Mouse (Mus musculus): ENCODE results near the gene Plac9a. TPM values are rescaled to one million over a fixed set of nuclear protein-coding genes. Genes with fewer than 3 reads are reported as not detected.

The Plac9a gene
- polyA plus RNA-seq, 1 experiment from 2014 or later: not detected

GRCm38 (mm10) chr14:25867834-25868233, 35.1 kb downstream of the Plac9a start:
- no peak for ATAC-seq
- Histone ChIP-seq H3K9ac (ENCODE audit: low read length) (no peak overlapping the region), H3K27me3 (replicated peaks; ENCODE audit: control insufficient read depth, insufficient read depth, low read length) (no peaks in the 10 kb centered on the region), H3K36me3 (ENCODE audit: control insufficient read depth, insufficient read depth, low read length) (no peaks in the 10 kb centered on the region), H3K9me3 (replicated peaks; ENCODE audit: control insufficient read depth, low read length) (no peaks in the 10 kb centered on the region), H3K4me2 (ENCODE audit: low read length) (no peak overlapping the region), H3K4me1 (ENCODE audit: control insufficient read depth, insufficient read depth, low read length) (peaks cover 6% of the 10 kb centered on the region; the same call in 1 of the 2 replicates), H3K27ac (ENCODE audit: low read depth, low read length) (no peak overlapping the region), H3K4me3 (ENCODE audit: low read depth, low read length) (no peak overlapping the region)
- WGBS: 77% methylated on average over 6 of the region's 6 CpGs
- no peak for DNase-seq (ENCODE audit: low spot score)

GRCm38 (mm10) chr14:25866832-25867231, 36.1 kb downstream of the Plac9a start:
- WGBS: 86% methylated on average over 11 of the region's 11 CpGs

DNA sequence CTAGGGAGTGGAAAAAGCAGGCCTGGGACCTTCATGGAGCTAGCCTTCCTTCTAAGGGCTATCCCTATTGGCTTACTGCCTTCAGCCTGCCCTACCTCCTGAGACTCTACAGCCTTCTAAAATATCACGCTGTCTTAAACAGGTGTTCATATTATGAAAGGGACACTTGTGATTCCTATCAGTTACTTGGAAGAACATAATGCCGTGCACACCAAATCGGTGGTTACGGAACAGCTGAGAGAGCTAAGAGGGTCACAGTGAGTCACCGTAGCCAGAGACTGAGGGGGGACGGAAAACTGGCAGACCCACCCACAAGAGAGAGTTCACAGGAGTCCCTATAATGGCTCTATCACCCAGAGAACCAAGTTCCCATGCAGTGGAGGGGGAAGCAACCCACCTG, 36.5 kb downstream of the Plac9a start:
- 91% methylated on average over 6 of the region's 6 CpGs for WGBS
- ATAC-seq: no peak
- Histone ChIP-seq H3K9me3 (replicated peaks; ENCODE audit: control insufficient read depth, low read length) (no peaks in the 10 kb centered on the region), H3K4me1 (ENCODE audit: control insufficient read depth, insufficient read depth, low read length) (no peaks in the 10 kb centered on the region), H3K36me3 (ENCODE audit: control insufficient read depth, insufficient read depth, low read length) (no peaks in the 10 kb centered on the region), H3K9ac (ENCODE audit: low read length) (no peak overlapping the region), H3K27me3 (replicated peaks; ENCODE audit: control insufficient read depth, insufficient read depth, low read length) (no peaks in the 10 kb centered on the region), H3K4me2 (ENCODE audit: low read length) (no peak overlapping the region), H3K4me3 (ENCODE audit: low read depth, low read length) (no peak overlapping the region), H3K27ac (ENCODE audit: low read depth, low read length) (no peak overlapping the region)
- DNase-seq (ENCODE audit: low spot score): no peak

More at GRCm38 (mm10) chr14:25866832-25867231, 36.1 kb downstream of the Plac9a start:
- H3K36me3 ChIP-seq (ENCODE audit: control insufficient read depth, insufficient read depth, low read length): no peaks in the 10 kb centered on the region
- no peak overlapping the region for H3K4me2 ChIP-seq (ENCODE audit: low read length)
- no peaks in the 10 kb centered on the region for H3K27me3 ChIP-seq (replicated peaks; ENCODE audit: control insufficient read depth, insufficient read depth, low read length)
- H3K4me3 ChIP-seq (ENCODE audit: low read depth, low read length): no peak overlapping the region
- ATAC-seq: no peak
- no peak overlapping the region for H3K27ac ChIP-seq (ENCODE audit: low read depth, low read length)
- no peaks in the 10 kb centered on the region for H3K9me3 ChIP-seq (replicated peaks; ENCODE audit: control insufficient read depth, low read length)
- H3K9ac ChIP-seq (ENCODE audit: low read length): no peak overlapping the region
- no peaks in the 10 kb centered on the region for H3K4me1 ChIP-seq (ENCODE audit: control insufficient read depth, insufficient read depth, low read length)
- no peak for DNase-seq (ENCODE audit: low spot score)

DNA sequence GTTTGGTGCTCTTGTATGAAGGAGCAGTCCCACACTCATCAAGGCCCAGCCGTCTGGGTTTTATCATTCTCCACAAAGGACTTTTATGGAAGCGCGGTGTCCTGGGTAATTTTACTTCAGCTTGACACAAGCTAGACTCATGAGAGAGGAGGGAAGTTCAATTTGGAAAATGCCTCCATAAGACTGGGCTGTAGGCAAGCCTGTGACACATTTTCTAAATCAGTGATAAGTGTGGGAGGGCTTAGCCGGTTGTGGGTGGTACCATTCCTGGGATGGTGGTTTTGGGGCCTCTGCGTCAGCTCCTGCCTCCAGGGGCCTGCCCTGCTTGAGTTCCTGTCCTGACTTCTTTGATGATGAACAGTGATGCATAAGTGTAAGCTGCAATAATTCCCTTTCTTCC, 37.6 kb downstream of the Plac9a start:
- Histone ChIP-seq H3K4me2 (ENCODE audit: low read length) (no peak overlapping the region), H3K27me3 (replicated peaks; ENCODE audit: control insufficient read depth, insufficient read depth, low read length) (no peaks in the 10 kb centered on the region), H3K4me3 (ENCODE audit: low read depth, low read length) (no peak overlapping the region), H3K9me3 (replicated peaks; ENCODE audit: control insufficient read depth, low read length) (no peaks in the 10 kb centered on the region), H3K9ac (ENCODE audit: low read length) (no peak overlapping the region), H3K27ac (ENCODE audit: low read depth, low read length) (no peak overlapping the region), H3K4me1 (ENCODE audit: control insufficient read depth, insufficient read depth, low read length) (no peaks in the 10 kb centered on the region), H3K36me3 (ENCODE audit: control insufficient read depth, insufficient read depth, low read length) (no peaks in the 10 kb centered on the region)
- no peak for ATAC-seq
- no peak for DNase-seq (ENCODE audit: low spot score)
- WGBS: 92% methylated on average over 5 of the region's 5 CpGs

- H3K4me1 ChIP-seq (ENCODE audit: control insufficient read depth, insufficient read depth, low read length): no peaks in the 10 kb centered on the region
- H3K4me2 ChIP-seq (ENCODE audit: low read length): no peak overlapping the region
- no peaks in the 10 kb centered on the region for H3K27me3 ChIP-seq (replicated peaks; ENCODE audit: control insufficient read depth, insufficient read depth, low read length)
- no peak overlapping the region for H3K9ac ChIP-seq (ENCODE audit: low read length)
- no peak overlapping the region for H3K4me3 ChIP-seq (ENCODE audit: low read depth, low read length)
- H3K36me3 ChIP-seq (ENCODE audit: control insufficient read depth, insufficient read depth, low read length): no peaks in the 10 kb centered on the region
- 94% methylated on average over 2 of the region's 2 CpGs for WGBS
- no peak overlapping the region for H3K27ac ChIP-seq (ENCODE audit: low read depth, low read length)
- no peaks in the 10 kb centered on the region for H3K9me3 ChIP-seq (replicated peaks; ENCODE audit: control insufficient read depth, low read length)
- no peak for ATAC-seq
- no peak for DNase-seq (ENCODE audit: low spot score)
Observed at GRCm38 (mm10) chr14:25863721-25864120, 39.2 kb downstream of the Plac9a start.

- Histone ChIP-seq H3K4me3 (ENCODE audit: low read depth, low read length) (no peak overlapping the region), H3K9ac (ENCODE audit: low read length) (no peak overlapping the region), H3K9me3 (replicated peaks; ENCODE audit: control insufficient read depth, low read length) (no peaks in the 10 kb centered on the region), H3K4me2 (ENCODE audit: low read length) (no peak overlapping the region), H3K27ac (ENCODE audit: low read depth, low read length) (no peak overlapping the region), H3K4me1 (ENCODE audit: control insufficient read depth, insufficient read depth, low read length) (no peaks in the 10 kb centered on the region), H3K27me3 (replicated peaks; ENCODE audit: control insufficient read depth, insufficient read depth, low read length) (no peaks in the 10 kb centered on the region), H3K36me3 (ENCODE audit: control insufficient read depth, insufficient read depth, low read length) (no peaks in the 10 kb centered on the region)
- WGBS: 88% methylated on average over 13 of the region's 13 CpGs
- ATAC-seq: no peak
- DNase-seq (ENCODE audit: low spot score): no peak
Observed at GRCm38 (mm10) chr14:25861771-25862530, 40.9 kb downstream of the Plac9a start.

- no peak overlapping the region for H3K9ac ChIP-seq (ENCODE audit: low read length)
- no peak overlapping the region for H3K4me3 ChIP-seq (ENCODE audit: low read depth, low read length)
- no peaks in the 10 kb centered on the region for H3K4me1 ChIP-seq (ENCODE audit: control insufficient read depth, insufficient read depth, low read length)
- DNase-seq (ENCODE audit: low spot score) (no peak), ATAC-seq (no peak)
- H3K9me3 ChIP-seq (replicated peaks; ENCODE audit: control insufficient read depth, low read length): no peaks in the 10 kb centered on the region
- WGBS: 89% methylated on average over 8 of the region's 8 CpGs
- H3K4me2 ChIP-seq (ENCODE audit: low read length): no peak overlapping the region
- H3K27me3 ChIP-seq (replicated peaks; ENCODE audit: control insufficient read depth, insufficient read depth, low read length): no peaks in the 10 kb centered on the region
- H3K27ac ChIP-seq (ENCODE audit: low read depth, low read length): no peak overlapping the region
- no peaks in the 10 kb centered on the region for H3K36me3 ChIP-seq (ENCODE audit: control insufficient read depth, insufficient read depth, low read length)
Observed at GRCm38 (mm10) chr14:25857940-25858339, 45.0 kb downstream of the Plac9a start.

GRCm38 (mm10) chr14:25857168-25857621, 45.7 kb downstream of the Plac9a start:
- ATAC-seq (no peak), DNase-seq (ENCODE audit: low spot score) (no peak)
- no peak overlapping the region for H3K4me2 ChIP-seq (ENCODE audit: low read length)
- H3K36me3 ChIP-seq (ENCODE audit: control insufficient read depth, insufficient read depth, low read length): no peaks in the 10 kb centered on the region
- no peak overlapping the region for H3K9ac ChIP-seq (ENCODE audit: low read length)
- H3K27ac ChIP-seq (ENCODE audit: low read depth, low read length): no peak overlapping the region
- H3K9me3 ChIP-seq (replicated peaks; ENCODE audit: control insufficient read depth, low read length): no peaks in the 10 kb centered on the region
- WGBS: 76% methylated on average over 3 of the region's 3 CpGs
- no peaks in the 10 kb centered on the region for H3K27me3 ChIP-seq (replicated peaks; ENCODE audit: control insufficient read depth, insufficient read depth, low read length)
- H3K4me1 ChIP-seq (ENCODE audit: control insufficient read depth, insufficient read depth, low read length): no peaks in the 10 kb centered on the region
- no peak overlapping the region for H3K4me3 ChIP-seq (ENCODE audit: low read depth, low read length)

- Histone ChIP-seq H3K27me3 (replicated peaks; ENCODE audit: control insufficient read depth, insufficient read depth, low read length) (no peaks in the 10 kb centered on the region), H3K36me3 (ENCODE audit: control insufficient read depth, insufficient read depth, low read length) (no peaks in the 10 kb centered on the region), H3K4me1 (ENCODE audit: control insufficient read depth, insufficient read depth, low read length) (no peaks in the 10 kb centered on the region), H3K4me2 (ENCODE audit: low read length) (no peak overlapping the region), H3K9me3 (replicated peaks; ENCODE audit: control insufficient read depth, low read length) (no peaks in the 10 kb centered on the region), H3K4me3 (ENCODE audit: low read depth, low read length) (no peak overlapping the region), H3K9ac (ENCODE audit: low read length) (no peak overlapping the region), H3K27ac (ENCODE audit: low read depth, low read length) (no peak overlapping the region)
- WGBS: 79% methylated on average over 8 of the region's 8 CpGs
- ATAC-seq (no peak), DNase-seq (ENCODE audit: low spot score) (no peak)
Observed at GRCm38 (mm10) chr14:25855241-25855885, 47.5 kb downstream of the Plac9a start.
